Mouse (Mus musculus) retina, postnatal 1 day (tissue): Measurements from ENCODE around the gene Nans.

ENCODE experiments used
- DNase-seq: peaks from one replicate; pipeline ENCODE4 v3.0.0-alpha.2; 2012

The Nans gene

GRCm38 (mm10) chr4:46533934-46534720 lies 45.1 kb downstream of the Nans start:
- no peak for DNase-seq

DNA sequence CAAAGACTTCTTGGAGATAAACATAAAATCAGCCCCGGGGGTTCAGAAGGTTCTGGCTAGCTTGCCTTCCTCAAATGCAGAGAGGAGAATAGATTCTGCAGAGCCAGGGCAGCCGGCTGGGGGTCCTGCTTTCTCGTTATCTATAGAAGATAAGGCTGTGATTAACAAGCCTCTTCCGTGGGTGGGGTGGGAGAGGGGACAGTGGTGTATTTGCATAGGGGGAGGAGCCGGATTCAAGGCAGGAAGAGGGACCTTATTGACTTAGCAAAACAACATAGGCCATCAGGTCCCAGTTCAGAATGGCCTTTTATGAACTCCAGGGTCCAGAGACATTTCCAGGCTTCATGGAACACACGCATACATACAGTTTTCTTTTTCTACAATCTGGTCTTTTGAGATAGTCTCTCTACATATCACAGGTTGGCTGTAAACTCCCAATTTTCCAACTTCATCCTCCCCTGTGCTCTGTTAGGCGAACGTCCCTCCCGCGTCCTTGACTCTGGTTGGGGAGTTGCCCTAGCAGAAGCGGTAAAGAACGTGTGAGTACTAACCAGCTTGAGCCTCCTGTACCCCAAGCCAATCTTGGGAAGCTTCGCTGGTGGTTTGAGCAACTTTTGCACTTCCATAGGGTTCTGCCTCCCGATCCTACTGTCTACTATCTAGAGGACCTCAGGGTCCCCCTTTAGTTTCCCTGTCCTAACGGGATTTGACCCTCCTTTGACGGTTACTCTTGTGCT lies 46.2 kb downstream of the Nans start:
- no peak for DNase-seq

- peak; percentile 66 for DNase-seq
These were observed 46.9 kb downstream of the Nans start, which contains the start of gene Trim14 for GRCm38 (mm10) chr4:46535840-46536361. Trim14 (minus strand) TSS chr4:46536141.

DNA sequence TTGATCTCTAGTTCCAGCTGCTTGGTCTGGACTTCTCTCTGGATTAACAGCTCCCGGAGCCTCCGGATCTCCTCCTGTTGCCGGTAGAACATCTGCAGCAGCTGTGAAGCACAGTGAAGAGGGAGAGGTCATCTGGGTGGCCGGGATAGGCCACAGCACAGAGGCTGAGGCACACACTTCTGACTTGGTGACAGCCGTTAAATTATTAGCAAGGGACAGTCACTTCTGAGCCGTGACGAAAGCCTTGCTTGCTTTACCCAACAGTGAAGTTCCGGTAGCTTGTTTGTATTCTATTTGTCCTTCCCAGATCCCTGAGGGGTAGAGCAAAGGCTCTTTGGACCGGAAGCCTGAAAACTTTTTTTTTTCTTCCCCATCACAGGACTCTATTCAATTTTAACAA lies 50.1 kb downstream of the Nans start:
- no peak for DNase-seq

DNA sequence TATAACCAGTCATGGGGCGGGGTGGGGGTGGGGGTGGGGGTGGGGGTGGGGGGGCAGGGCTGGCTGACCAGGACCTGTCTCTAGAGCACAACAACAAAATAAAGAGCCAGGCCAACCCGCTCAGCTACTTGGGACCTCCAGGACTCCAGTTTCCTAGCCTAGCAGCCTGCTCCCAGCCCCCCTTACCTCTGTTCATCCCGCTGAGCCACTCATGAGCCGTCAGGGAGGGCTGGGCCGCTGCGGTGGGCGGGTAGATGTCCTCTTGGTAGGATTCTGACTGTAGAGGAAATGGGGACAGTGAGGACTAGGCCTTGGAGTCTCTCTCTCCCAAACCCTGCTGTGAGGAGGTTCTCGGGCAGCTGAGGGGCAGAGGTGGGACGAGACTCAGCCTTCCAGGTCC lies 52.7 kb downstream of the Nans start:
- DNase-seq: no peak

GRCm38 (mm10) chr4:46543366-46544050 lies 54.5 kb downstream of the Nans start:
- no peak for DNase-seq

DNA sequence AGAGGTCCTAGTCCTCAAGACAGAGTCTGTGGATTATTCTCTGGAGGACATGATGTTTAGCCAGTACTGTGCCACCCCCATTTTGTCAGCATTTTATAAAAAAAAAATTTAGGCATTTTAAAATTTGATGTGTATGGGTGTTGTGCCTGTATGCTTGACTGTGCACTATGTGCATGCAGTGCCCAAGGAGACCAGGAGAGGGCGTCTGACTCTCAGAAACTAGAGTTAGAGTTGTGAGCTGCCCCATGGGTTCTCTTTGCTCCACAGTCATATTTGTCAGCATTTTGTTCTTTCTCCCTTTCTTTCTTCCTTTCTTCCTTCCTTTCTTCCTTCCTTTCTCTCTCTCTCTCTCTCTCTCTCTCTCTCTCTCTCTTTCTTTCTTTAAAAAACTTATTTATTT lies 55.3 kb downstream of the Nans start:
- no peak for DNase-seq

DNA sequence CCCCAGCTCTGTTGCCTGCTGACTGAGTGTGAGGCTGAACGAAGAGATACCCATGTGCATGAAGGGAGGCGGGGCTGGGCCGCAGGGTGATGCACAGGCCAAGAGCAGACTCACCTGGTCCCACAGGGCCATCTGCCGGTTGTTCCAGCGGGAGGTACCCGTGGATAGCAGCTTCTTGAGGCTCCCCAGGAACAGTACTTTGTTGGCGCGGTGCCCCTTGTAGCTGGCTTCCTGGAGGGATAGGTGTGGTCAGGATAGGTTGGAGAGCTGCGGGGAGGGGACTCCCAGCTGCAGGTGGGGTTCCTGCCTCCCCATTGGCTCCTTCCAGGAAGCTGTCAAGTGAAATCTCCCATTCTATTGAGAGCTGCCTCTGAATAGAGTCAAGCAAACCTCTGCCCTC lies 56.5 kb downstream of the Nans start:
- no peak for DNase-seq

GRCm38 (mm10) chr4:46546709-46547108 lies 57.7 kb downstream of the Nans start:
- DNase-seq: no peak

DNA sequence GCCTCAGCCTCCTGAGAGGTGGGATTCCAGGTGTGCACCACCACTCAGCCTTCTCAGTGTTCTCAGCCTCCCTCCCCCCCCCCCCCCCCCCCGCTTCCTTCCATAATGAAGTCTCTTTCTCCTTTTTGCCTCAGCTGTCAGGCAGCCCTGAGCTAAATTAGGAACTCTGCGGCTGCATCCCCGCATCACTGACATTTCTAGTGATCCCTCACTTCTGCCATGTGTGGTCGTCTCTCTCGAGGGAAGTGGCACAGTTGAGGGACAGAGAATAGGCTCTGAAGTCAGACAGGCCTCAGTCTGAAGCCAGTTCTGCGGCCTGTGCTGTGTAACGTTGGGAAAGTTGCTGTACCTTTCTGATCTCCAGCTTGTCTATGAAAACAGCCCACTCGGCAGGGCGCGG lies 60.9 kb downstream of the Nans start:
- no peak for DNase-seq

DNA sequence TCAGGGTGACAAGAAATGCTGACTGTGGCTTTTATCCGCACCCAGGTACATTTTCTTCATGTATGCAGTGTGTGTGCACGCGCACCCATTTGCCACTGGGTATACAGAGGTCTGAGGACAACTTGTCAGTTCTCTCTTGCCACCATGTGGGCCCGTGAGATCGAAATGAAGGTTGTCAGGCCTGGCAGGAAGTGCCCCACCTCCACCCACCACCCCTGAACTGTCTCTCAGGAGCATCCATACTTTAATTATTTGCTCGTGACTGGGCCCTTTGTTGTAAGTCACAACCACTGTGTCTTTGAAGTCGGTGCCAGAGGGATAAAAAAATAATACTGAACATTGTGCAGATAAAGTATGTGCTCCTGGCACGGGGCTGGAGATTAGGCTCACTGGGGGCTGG lies 61.4 kb downstream of the Nans start:
- DNase-seq: no peak
